Mouse (Mus musculus): ENCODE data around the gene Gm20721. TPM values are rescaled to one million over a fixed set of nuclear protein-coding genes. Genes with fewer than 3 reads are reported as not detected.
"Not testable (repeated sequence)": the region's sequence is repeated elsewhere in the genome, so short reads cannot be mapped to it uniquely, and the experiment has no call there.

The Gm20721 gene
- polyA plus RNA-seq, 1 experiment from 2014 or later, result 34.1 TPM

GRCm38 (mm10) chr2:174327295-174327981 lies 19.1 kb downstream of the Gm20721 start:
- Histone ChIP-seq H3K36me3 (ENCODE audit: control insufficient read depth, insufficient read depth, low read length) (no peaks in the 10 kb centered on the region), H3K4me2 (ENCODE audit: low read depth, low read length) (peak overlapping the region; percentile 69), H3K9me3 (replicated peaks; ENCODE audit: control insufficient read depth, low read length) (no peaks in the 10 kb centered on the region), H3K27me3 (ENCODE audit: control insufficient read depth, insufficient read depth, low read length) (no peaks in the 10 kb centered on the region), H3K9ac (ENCODE audit: low read length) (peak overlapping the region; percentile 100), H3K4me3 (replicated peaks; ENCODE audit: low read length) (peak overlapping the region; percentile 84), H3K4me1 (ENCODE audit: control insufficient read depth, insufficient read depth, low read length) (peaks cover 3% of the 10 kb centered on the region; the same call in 1 of the 2 replicates), H3K27ac (ENCODE audit: low read length) (peak overlapping the region; percentile 64)
- peak; percentile 48 for ATAC-seq (ENCODE audit: insufficient read depth, low FRiP score)
- WGBS, result 52% methylated on average over 64 of the region's 64 CpGs

- Histone ChIP-seq H3K27me3 (ENCODE audit: control insufficient read depth, insufficient read depth, low read length) (no peaks in the 10 kb centered on the region), H3K9ac (ENCODE audit: low read length) (peak overlapping the region; percentile 63), H3K36me3 (ENCODE audit: control insufficient read depth, insufficient read depth, low read length) (no peaks in the 10 kb centered on the region), H3K4me1 (ENCODE audit: control insufficient read depth, insufficient read depth, low read length) (no peaks in the 10 kb centered on the region), H3K4me3 (replicated peaks; ENCODE audit: low read length) (peak overlapping the region; percentile 84), H3K27ac (ENCODE audit: low read length) (no peak overlapping the region), H3K9me3 (replicated peaks; ENCODE audit: control insufficient read depth, low read length) (no peaks in the 10 kb centered on the region), H3K4me2 (ENCODE audit: low read depth, low read length) (peak overlapping the region; percentile 69)
- 62% methylated on average over 8 of the region's 8 CpGs for WGBS
- ATAC-seq (ENCODE audit: insufficient read depth, low FRiP score), result no peak
Measured at GRCm38 (mm10) chr2:174326481-174326880, 20.0 kb downstream of the Gm20721 start.

GRCm38 (mm10) chr2:174325989-174326388 lies 20.5 kb downstream of the Gm20721 start:
- no peaks in the 10 kb centered on the region for H3K4me1 ChIP-seq (ENCODE audit: control insufficient read depth, insufficient read depth, low read length)
- no peak for ATAC-seq (ENCODE audit: insufficient read depth, low FRiP score)
- 70% methylated on average over 4 of the region's 4 CpGs for WGBS
- H3K4me3 ChIP-seq (replicated peaks; ENCODE audit: low read length), result 0 out of 2 replicates have a peak overlapping the region, but pooled peaks have one; percentile 84
- H3K36me3 ChIP-seq (ENCODE audit: control insufficient read depth, insufficient read depth, low read length), result no peaks in the 10 kb centered on the region
- H3K27me3 ChIP-seq (ENCODE audit: control insufficient read depth, insufficient read depth, low read length), result no peaks in the 10 kb centered on the region
- H3K9me3 ChIP-seq (replicated peaks; ENCODE audit: control insufficient read depth, low read length), result no peaks in the 10 kb centered on the region
- H3K4me2 ChIP-seq (ENCODE audit: low read depth, low read length), result peak overlapping the region; percentile 69; the same call in 1 of the 2 replicates
- H3K27ac ChIP-seq (ENCODE audit: low read length), result no peak overlapping the region
- H3K9ac ChIP-seq (ENCODE audit: low read length), result no peak overlapping the region

GRCm38 (mm10) chr2:174316661-174317060 lies 29.9 kb downstream of the Gm20721 start:
- H3K27ac ChIP-seq (ENCODE audit: low read length), result no peak overlapping the region
- no peak overlapping the region for H3K4me2 ChIP-seq (ENCODE audit: low read depth, low read length)
- no peak for ATAC-seq (ENCODE audit: insufficient read depth, low FRiP score)
- no peak overlapping the region for H3K4me3 ChIP-seq (replicated peaks; ENCODE audit: low read length)
- H3K36me3 ChIP-seq (ENCODE audit: control insufficient read depth, insufficient read depth, low read length), result no peaks in the 10 kb centered on the region
- no peaks in the 10 kb centered on the region for H3K9me3 ChIP-seq (replicated peaks; ENCODE audit: control insufficient read depth, low read length)
- WGBS, result 84% methylated on average over 9 of the region's 9 CpGs
- H3K27me3 ChIP-seq (ENCODE audit: control insufficient read depth, insufficient read depth, low read length), result no peaks in the 10 kb centered on the region
- H3K9ac ChIP-seq (ENCODE audit: low read length), result no peak overlapping the region
- peaks cover 8% of the 10 kb centered on the region for H3K4me1 ChIP-seq (ENCODE audit: control insufficient read depth, insufficient read depth, low read length)

GRCm38 (mm10) chr2:174315445-174315844 lies 31.1 kb downstream of the Gm20721 start:
- H3K27ac ChIP-seq (ENCODE audit: low read length); H3K4me1 ChIP-seq (ENCODE audit: control insufficient read depth, insufficient read depth, low read length); H3K9me3 ChIP-seq (replicated peaks; ENCODE audit: control insufficient read depth, low read length); H3K4me2 ChIP-seq (ENCODE audit: low read depth, low read length); H3K36me3 ChIP-seq (ENCODE audit: control insufficient read depth, insufficient read depth, low read length); H3K27me3 ChIP-seq (ENCODE audit: control insufficient read depth, insufficient read depth, low read length); ATAC-seq (ENCODE audit: insufficient read depth, low FRiP score); H3K9ac ChIP-seq (ENCODE audit: low read length); H3K4me3 ChIP-seq (replicated peaks; ENCODE audit: low read length): not testable (repeated sequence)

- WGBS, result 57% methylated on average over 2 of the region's 2 CpGs
- Histone ChIP-seq H3K9ac (ENCODE audit: low read length) (no peak overlapping the region; the same call in 1 of the 2 replicates), H3K27ac (ENCODE audit: low read length) (peak overlapping the region; percentile 54; the same call in 1 of the 2 replicates), H3K4me1 (ENCODE audit: control insufficient read depth, insufficient read depth, low read length) (peaks cover 8% of the 10 kb centered on the region), H3K4me2 (ENCODE audit: low read depth, low read length) (no peak overlapping the region), H3K9me3 (replicated peaks; ENCODE audit: control insufficient read depth, low read length) (no peaks in the 10 kb centered on the region), H3K27me3 (ENCODE audit: control insufficient read depth, insufficient read depth, low read length) (no peaks in the 10 kb centered on the region), H3K36me3 (ENCODE audit: control insufficient read depth, insufficient read depth, low read length) (no peaks in the 10 kb centered on the region), H3K4me3 (replicated peaks; ENCODE audit: low read length) (no peak overlapping the region)
- 0 out of 2 replicates have a peak, but pooled peaks have one; percentile 1 for ATAC-seq (ENCODE audit: insufficient read depth, low FRiP score)
Measured at GRCm38 (mm10) chr2:174312661-174313060, 33.9 kb downstream of the Gm20721 start.

GRCm38 (mm10) chr2:174312118-174312647 lies 34.3 kb downstream of the Gm20721 start:
- Histone ChIP-seq H3K9me3 (replicated peaks; ENCODE audit: control insufficient read depth, low read length) (no peaks in the 10 kb centered on the region), H3K27me3 (ENCODE audit: control insufficient read depth, insufficient read depth, low read length) (no peaks in the 10 kb centered on the region), H3K4me1 (ENCODE audit: control insufficient read depth, insufficient read depth, low read length) (peaks cover 8% of the 10 kb centered on the region), H3K27ac (ENCODE audit: low read length) (0 out of 2 replicates have a peak overlapping the region, but pooled peaks have one; percentile 54), H3K4me2 (ENCODE audit: low read depth, low read length) (no peak overlapping the region), H3K36me3 (ENCODE audit: control insufficient read depth, insufficient read depth, low read length) (no peaks in the 10 kb centered on the region), H3K4me3 (replicated peaks; ENCODE audit: low read length) (no peak overlapping the region), H3K9ac (ENCODE audit: low read length) (peak overlapping the region; percentile 44; the same call in 1 of the 2 replicates)
- peak; percentile 77 for ATAC-seq (ENCODE audit: insufficient read depth, low FRiP score)
- WGBS, result 21% methylated on average over 4 of the region's 4 CpGs

GRCm38 (mm10) chr2:174311613-174312012 lies 34.9 kb downstream of the Gm20721 start:
- Histone ChIP-seq H3K4me1 (ENCODE audit: control insufficient read depth, insufficient read depth, low read length) (peaks cover 8% of the 10 kb centered on the region), H3K4me2 (ENCODE audit: low read depth, low read length) (no peak overlapping the region), H3K9me3 (replicated peaks; ENCODE audit: control insufficient read depth, low read length) (no peaks in the 10 kb centered on the region), H3K36me3 (ENCODE audit: control insufficient read depth, insufficient read depth, low read length) (no peaks in the 10 kb centered on the region), H3K27ac (ENCODE audit: low read length) (no peak overlapping the region), H3K4me3 (replicated peaks; ENCODE audit: low read length) (no peak overlapping the region), H3K9ac (ENCODE audit: low read length) (no peak overlapping the region), H3K27me3 (ENCODE audit: control insufficient read depth, insufficient read depth, low read length) (no peaks in the 10 kb centered on the region)
- no peak for ATAC-seq (ENCODE audit: insufficient read depth, low FRiP score)
- WGBS, result 77% methylated on average over 1 of the region's 1 CpGs

- WGBS, result 16% methylated on average over 7 of the region's 7 CpGs
- no peaks in the 10 kb centered on the region for H3K27me3 ChIP-seq (ENCODE audit: control insufficient read depth, insufficient read depth, low read length)
- H3K27ac ChIP-seq (ENCODE audit: low read length), result no peak overlapping the region
- H3K36me3 ChIP-seq (ENCODE audit: control insufficient read depth, insufficient read depth, low read length), result no peaks in the 10 kb centered on the region
- ATAC-seq (ENCODE audit: insufficient read depth, low FRiP score), result no peak
- H3K4me2 ChIP-seq (ENCODE audit: low read depth, low read length), result no peak overlapping the region
- H3K4me3 ChIP-seq (replicated peaks; ENCODE audit: low read length), result no peak overlapping the region
- H3K4me1 ChIP-seq (ENCODE audit: control insufficient read depth, insufficient read depth, low read length), result peaks cover 8% of the 10 kb centered on the region
- no peaks in the 10 kb centered on the region for H3K9me3 ChIP-seq (replicated peaks; ENCODE audit: control insufficient read depth, low read length)
- H3K9ac ChIP-seq (ENCODE audit: low read length), result no peak overlapping the region
Measured at GRCm38 (mm10) chr2:174310913-174311514, 35.5 kb downstream of the Gm20721 start.

Data from stomach, embryonic 16.5 days (tissue).